Mouse (Mus musculus): Measurements from ENCODE around the gene Sh3pxd2a. TPM values are rescaled to one million over a fixed set of nuclear protein-coding genes. Genes with fewer than 3 reads are reported as not detected.

The Sh3pxd2a gene
- total and polyA plus RNA-seq, 3 experiments: 3.9 to 11.3 TPM; not detected in 1

GRCm38 (mm10) chr19:47366576-47366975 lies 97.6 kb downstream of the Sh3pxd2a start:
- no peak for TF ChIP-seq HCFC1 (IDR thresholded peaks at IDR 0.05; ENCODE audit: low read depth, low read length)
- no peak for TF ChIP-seq EP300 (IDR thresholded peaks at IDR 0.05; ENCODE audit: low read depth in 1 of 2, low read length in 2 of 2)
- no peak for TF ChIP-seq GABPA (IDR thresholded peaks at IDR 0.05; ENCODE audit: low read depth, low read length)
- no peak for TF ChIP-seq POLR2AphosphoS5 (IDR thresholded peaks at IDR 0.05; ENCODE audit: borderline replicate concordance, low read depth, low read length)
- no peak for TF ChIP-seq POLR2AphosphoS2 (IDR thresholded peaks at IDR 0.05; ENCODE audit: low read length)
- no peak for TF ChIP-seq GATA1 (IDR thresholded peaks at IDR 0.05; ENCODE audit: low read depth, low read length)
- no peak for TF ChIP-seq ZC3H11A (IDR thresholded peaks at IDR 0.05; ENCODE audit: low read depth, low read length)
- TF ChIP-seq MEF2A (IDR thresholded peaks at IDR 0.05; ENCODE audit: extremely low read depth, insufficient replicate concordance, low read depth, low read length, poor library complexity, severe bottlenecking): no peak
- no peak for TF ChIP-seq POLR2A (IDR thresholded peaks at IDR 0.05; ENCODE audit: control insufficient read depth in 1 of 2, insufficient read depth in 1 of 2, low read depth in 1 of 2, low read length in 2 of 2, poor library complexity in 1 of 2)
- no peak for TF ChIP-seq SMC3 (IDR thresholded peaks at IDR 0.05; ENCODE audit: low read depth, low read length)
- no peak for TF ChIP-seq ZNF384 (IDR thresholded peaks at IDR 0.05; ENCODE audit: low read depth, low read length)
- H3K27me3 ChIP-seq (ENCODE audit: control insufficient read depth in 1 of 2, insufficient read depth in 2 of 2, low read length in 2 of 2): no peaks in the 10 kb centered on the region; a peak in 1 of 4 replicates

DNA sequence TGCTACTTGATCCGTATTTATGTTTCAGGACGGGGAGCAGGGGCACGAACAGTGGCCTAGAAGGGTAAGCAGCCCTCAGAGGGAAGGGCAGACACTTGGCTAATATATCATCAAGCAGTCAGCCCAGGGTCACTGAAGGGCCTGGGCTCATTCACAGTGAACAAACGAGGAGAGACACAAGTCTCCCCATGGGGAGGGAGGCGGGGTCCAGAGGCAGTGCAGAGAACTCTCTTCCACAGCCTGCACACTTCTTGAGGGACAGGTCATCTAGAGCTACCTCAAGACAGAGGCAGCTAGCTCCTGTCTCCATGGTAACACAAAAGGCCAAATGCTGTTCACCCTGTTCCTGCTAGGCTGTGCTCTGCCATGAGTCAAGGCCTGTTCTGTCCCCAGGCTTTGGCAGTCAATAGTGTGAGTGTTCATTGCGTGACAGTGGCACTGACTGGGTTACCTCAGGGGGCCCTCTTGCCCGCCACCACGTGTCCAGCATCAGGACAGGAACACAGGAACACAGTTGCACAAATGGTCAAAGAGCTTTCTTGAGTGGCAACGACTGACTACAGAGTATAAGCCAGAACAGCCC lies 101.0 kb downstream of the Sh3pxd2a start:
- H3K4me3 ChIP-seq (ENCODE audit: control insufficient read depth in 1 of 2, insufficient read depth in 1 of 2, low read depth in 2 of 2, low read length in 2 of 2): no peak overlapping the region
- H3K79me2 ChIP-seq (ENCODE audit: control insufficient read depth, insufficient read depth, low read length, poor library complexity): no peaks in the 10 kb centered on the region
- no peak for DNase-seq (ENCODE audit: low read depth, low spot score)
- H3K4me1 ChIP-seq (ENCODE audit: control insufficient read depth in 1 of 2, insufficient read depth in 2 of 2, low read length in 2 of 2): no peaks in the 10 kb centered on the region
- no peak overlapping the region for H3K27ac ChIP-seq (ENCODE audit: control insufficient read depth, low read depth, low read length)
- no peaks in the 10 kb centered on the region for H3K9me3 ChIP-seq (replicated peaks; ENCODE audit: insufficient read depth, low read length)
- no peak overlapping the region for H3K9ac ChIP-seq (ENCODE audit: control insufficient read depth, low read depth, low read length, poor library complexity, severe bottlenecking)
- TF ChIP-seq BHLHE40 (IDR thresholded peaks at IDR 0.05; ENCODE audit: borderline replicate concordance, low read depth, low read length) (no peak), MAX (IDR thresholded peaks at IDR 0.05; ENCODE audit: low read length) (no peak), NRF1 (IDR thresholded peaks at IDR 0.05; ENCODE audit: insufficient read depth, low read depth, low read length, poor library complexity, severe bottlenecking) (no peak), NELFE (IDR thresholded peaks at IDR 0.05; ENCODE audit: low read depth, low read length) (no peak), TAL1 (IDR thresholded peaks at IDR 0.05; ENCODE audit: low read length) (no peak), ETS1 (IDR thresholded peaks at IDR 0.05; ENCODE audit: low read depth, low read length) (no peak), ELF1 (IDR thresholded peaks at IDR 0.05; ENCODE audit: low read depth, low read length) (no peak), ZMIZ1 (IDR thresholded peaks at IDR 0.05; ENCODE audit: low read depth, low read length) (no peak), USF1 (IDR thresholded peaks at IDR 0.05; ENCODE audit: low read depth, low read length) (no peak), RAD21 (IDR thresholded peaks at IDR 0.05; ENCODE audit: low read depth, low read length) (no peak), TCF12 (IDR thresholded peaks at IDR 0.05; ENCODE audit: low read depth, low read length) (no peak), MAZ (IDR thresholded peaks at IDR 0.05; ENCODE audit: low read depth, low read length) (no peak), GABPA (IDR thresholded peaks at IDR 0.05; ENCODE audit: low read depth, low read length) (no peak), POLR2A (IDR thresholded peaks at IDR 0.05; ENCODE audit: control insufficient read depth in 1 of 2, insufficient read depth in 1 of 2, low read depth in 1 of 2, low read length in 2 of 2, poor library complexity in 1 of 2) (no peak), MXI1 (IDR thresholded peaks at IDR 0.05; ENCODE audit: low read depth, low read length) (no peak), SMC3 (IDR thresholded peaks at IDR 0.05; ENCODE audit: low read depth, low read length) (no peak)
- H3K36me3 ChIP-seq (ENCODE audit: control insufficient read depth in 1 of 2, insufficient read depth in 2 of 2, low read length in 2 of 2): no peaks in the 10 kb centered on the region
- H3K27me3 ChIP-seq (ENCODE audit: control insufficient read depth in 1 of 2, insufficient read depth in 2 of 2, low read length in 2 of 2): no peaks in the 10 kb centered on the region; a peak in 1 of 4 replicates

More at GRCm38 (mm10) chr19:47366576-47366975, 97.6 kb downstream of the Sh3pxd2a start:
- no peaks in the 10 kb centered on the region for H3K9me3 ChIP-seq (replicated peaks; ENCODE audit: insufficient read depth, low read length)
- DNase-seq (ENCODE audit: low read depth, low spot score): no peak
- no peak overlapping the region for H3K4me3 ChIP-seq (ENCODE audit: control insufficient read depth in 1 of 2, insufficient read depth in 1 of 2, low read depth in 2 of 2, low read length in 2 of 2)
- no peak overlapping the region for H3K27ac ChIP-seq (ENCODE audit: control insufficient read depth, low read depth, low read length)
- H3K79me2 ChIP-seq (ENCODE audit: control insufficient read depth, insufficient read depth, low read length, poor library complexity): no peaks in the 10 kb centered on the region
- no peak overlapping the region for H3K9ac ChIP-seq (ENCODE audit: control insufficient read depth, low read depth, low read length, poor library complexity, severe bottlenecking)
- H3K36me3 ChIP-seq (ENCODE audit: control insufficient read depth in 1 of 2, insufficient read depth in 2 of 2, low read length in 2 of 2): no peaks in the 10 kb centered on the region
- no peaks in the 10 kb centered on the region for H3K4me1 ChIP-seq (ENCODE audit: control insufficient read depth in 1 of 2, insufficient read depth in 2 of 2, low read length in 2 of 2)
